In genomic region chr7:31130197-31130596, GRCm38 (mm10) we compare ENCODE assay signal across 10 mouse cellular contexts. TPM values are rescaled to one million over a fixed set of nuclear protein-coding genes. Genes with fewer than 3 reads are reported as not detected.
"Had no signal": no experiment of that assay in that cellular context is flagged by ENCODE, and none has a peak within 500 bp of the region (broad histone marks: within the 10 kb centered on the region; RNA-seq: fewer than 3 reads in every experiment).

No protein-coding gene starts in this region.

- DNase-seq: lung, adult 2 months; right cerebral cortex, postnatal 25 days had no signal

- ATAC-seq: midbrain, embryonic 15.5 days had no signal

- H3K4me3 ChIP-seq: lung, embryonic 15.5 days; megakaryocyte, embryonic 14.5 days; midbrain, embryonic 13.5 days; midbrain, embryonic 15.5 days; neural tube, embryonic 12.5 days had no signal

- H3K27ac ChIP-seq: lung, embryonic 15.5 days; macrophage; midbrain, embryonic 13.5 days; midbrain, embryonic 15.5 days; neural tube, embryonic 12.5 days had no signal

RNA-seq across cellular contexts. Expression of gene Fxyd3, which starts 53.7 kb away (rescaled TPM):
- polyA plus RNA-seq: macrophage; midbrain, embryonic 15.5 days; midbrain, postnatal 0 days; neural tube, embryonic 14.5 days had no signal
